Mouse (Mus musculus) left cerebral cortex, adult 18-20 months (tissue): ENCODE measurements around the gene Gpr161. TPM values are rescaled to one million over a fixed set of nuclear protein-coding genes. Genes with fewer than 3 reads are reported as not detected.

Experiments used
- total RNA-seq, 2 experiments: library from RNA; stranded (reverse); gene quantifications; 2 replicates each; pipeline ENCODE4 v1.2.3; 2021

The Gpr161 gene
- total RNA-seq, 2 experiments from 2014 or later = 6.9 to 9.8 TPM

Other genes starting within 250 kb of the Gpr161 start
- not detected for gene Tbx19, start 135.0 kb upstream of the Gpr161 start, total RNA-seq
- gene Sft2d2, start 101.4 kb upstream of the Gpr161 start, total RNA-seq = 10 to 100 TPM; 16.4 to 17.1 TPM
- gene Tiprl, start 58.8 kb upstream of the Gpr161 start, total RNA-seq = 10 to 100 TPM; 52.9 to 64.1 TPM
- 10 to 100 TPM; 88.5 to 93.5 TPM for gene Dcaf6, start 164.7 kb downstream of the Gpr161 start, total RNA-seq
- gene Mpc2, start 164.8 kb downstream of the Gpr161 start, total RNA-seq = 100 to 1,000 TPM; 121 to 124 TPM
- gene Adcy10, start 189.4 kb downstream of the Gpr161 start, total RNA-seq = under 1 TPM; 0.05 to 0.33 TPM